Mouse (Mus musculus): ENCODE results near the gene Mrtfa.

- TF ChIP-seq CTCF (IDR thresholded peaks at IDR 0.05; ENCODE audit: low read depth) (no peak), EP300 (IDR thresholded peaks at IDR 0.05; ENCODE audit: low read depth) (no peak)
Measured at GRCm38 (mm10) chr15:81067761-81068160, 122.8 kb downstream of the Mrtfa start.
